Mouse (Mus musculus): ENCODE data around the gene Tm4sf19.
"Not testable (repeated sequence)": the region's sequence is repeated elsewhere in the genome, so short reads cannot be mapped to it uniquely, and the experiment has no call there.

Gene Tm4sf19

DNA sequence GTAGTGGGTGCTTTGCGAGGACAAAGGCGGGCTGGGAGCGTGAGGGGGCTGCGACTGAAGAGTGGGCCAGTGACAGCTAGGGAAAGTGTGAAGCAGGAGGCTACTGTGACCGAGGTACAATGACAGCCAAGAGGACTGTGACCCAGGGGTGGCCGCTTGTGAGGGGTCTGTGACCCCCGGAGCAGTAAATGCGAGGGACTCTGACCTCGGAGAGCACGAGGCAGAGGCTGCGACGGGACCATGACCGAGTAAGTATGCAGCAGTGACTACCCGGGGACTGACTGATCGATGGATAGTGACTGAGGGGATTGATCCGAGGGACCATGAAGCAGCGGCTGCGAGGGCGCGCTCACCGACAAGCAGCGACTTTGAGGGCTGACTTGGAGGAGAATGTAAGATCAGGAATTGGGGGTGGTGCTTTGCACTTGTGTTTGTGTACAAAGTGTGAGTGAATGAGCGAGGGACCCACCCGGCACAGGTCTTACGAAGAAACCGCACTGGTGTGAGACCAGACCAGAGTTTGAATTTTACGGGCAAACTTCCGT, 30.8 kb downstream of the Tm4sf19 start:
- no peak for DNase-seq

DNA sequence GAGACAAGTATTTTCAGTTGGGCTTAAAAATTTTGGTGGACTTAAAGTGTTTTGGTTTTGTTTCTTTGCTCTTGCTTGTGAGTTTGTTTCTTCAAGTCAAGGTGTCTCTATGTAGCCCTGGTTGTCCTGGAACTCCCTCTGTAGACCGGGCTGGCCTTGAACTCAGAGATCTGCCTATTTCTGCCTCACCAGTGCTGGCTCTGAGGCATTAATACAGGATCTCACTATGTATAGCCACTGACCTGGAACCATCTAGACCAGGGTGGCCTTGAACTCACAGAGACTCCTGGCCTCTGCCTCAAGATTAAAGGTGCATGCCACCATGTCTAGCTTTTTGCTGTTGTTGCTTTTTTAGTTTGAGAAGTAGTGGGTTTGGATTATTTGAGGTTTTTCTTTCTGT, 31.6 kb downstream of the Tm4sf19 start:
- no peak for DNase-seq

DNA sequence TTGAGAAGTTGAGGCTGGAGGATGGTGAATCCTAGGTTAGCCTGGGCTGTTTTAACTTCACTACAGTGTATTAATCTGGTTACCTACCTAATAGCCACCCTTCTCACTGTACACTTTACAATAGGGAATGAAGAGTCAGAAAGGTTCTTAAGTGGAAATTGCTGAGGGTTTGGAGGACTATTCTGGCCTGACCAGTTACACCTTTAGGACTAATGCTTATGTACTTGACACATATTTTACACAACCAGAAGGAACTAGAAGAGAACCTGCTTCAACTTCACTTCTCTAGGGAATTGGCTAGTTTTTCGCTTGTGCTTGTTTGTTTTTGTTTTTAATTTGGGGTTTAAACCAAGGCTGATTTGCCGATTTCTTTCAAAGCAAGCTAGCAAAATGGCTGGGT, 32.8 kb downstream of the Tm4sf19 start:
- no peak for DNase-seq

DNA sequence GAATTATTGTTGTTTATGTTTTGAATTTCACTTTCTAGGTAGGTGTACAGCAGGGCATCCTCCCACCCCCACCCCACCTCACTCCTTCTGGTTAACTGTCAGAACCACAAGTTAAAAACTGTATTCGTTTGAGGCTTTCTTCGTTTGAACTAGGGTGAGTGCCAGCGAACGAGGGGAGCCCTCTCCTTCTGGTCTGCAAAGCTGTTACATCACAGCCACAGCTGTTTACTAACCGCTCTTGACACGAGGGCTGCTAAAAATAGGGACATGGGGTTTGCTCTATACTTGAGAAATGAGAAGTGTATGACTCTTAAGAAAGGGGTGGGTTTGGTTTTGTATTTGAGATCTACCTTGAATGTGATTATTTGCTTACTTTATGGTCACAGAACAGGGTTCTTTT, 33.8 kb downstream of the Tm4sf19 start:
- DNase-seq: no peak

DNA sequence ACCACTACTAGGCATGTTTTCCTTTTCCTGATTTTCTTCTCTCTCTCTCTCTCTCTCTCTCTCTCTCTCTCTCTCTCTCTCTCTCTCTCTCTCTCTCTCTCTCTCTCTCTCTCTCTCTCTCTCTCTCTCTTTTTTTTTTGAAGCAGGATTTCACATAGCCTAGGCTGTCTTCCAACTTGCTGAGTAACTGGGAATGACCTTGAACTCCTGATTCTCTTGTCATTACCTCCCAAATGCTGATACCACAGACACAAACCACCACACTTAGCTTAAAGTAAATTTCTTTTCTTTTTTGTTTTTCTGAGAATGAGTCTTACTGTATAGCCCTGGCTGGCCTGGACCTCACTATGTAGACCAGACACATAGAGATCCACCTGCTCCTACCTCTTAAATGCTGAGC, 34.4 kb downstream of the Tm4sf19 start:
- no peak for DNase-seq

DNA sequence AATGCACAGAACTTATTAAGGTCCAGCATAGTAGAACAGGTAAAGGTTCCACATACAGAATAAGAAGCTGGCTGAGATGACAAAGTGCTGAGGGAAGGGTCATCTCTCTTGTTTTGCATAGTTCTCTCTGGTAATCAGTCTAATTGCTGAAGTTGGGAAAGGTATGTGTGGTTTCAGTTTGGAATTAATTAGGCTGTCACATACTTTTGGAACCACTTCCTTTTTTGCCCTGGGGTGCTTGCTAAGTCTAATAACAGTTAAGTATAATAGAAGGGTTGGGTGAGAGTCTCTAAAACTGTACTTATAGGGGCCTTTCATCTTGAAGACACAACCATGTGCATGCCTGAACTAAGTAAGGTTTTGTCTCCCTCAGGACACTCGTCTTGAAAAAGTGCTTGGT, 36.4 kb downstream of the Tm4sf19 start:
- DNase-seq: no peak

DNA sequence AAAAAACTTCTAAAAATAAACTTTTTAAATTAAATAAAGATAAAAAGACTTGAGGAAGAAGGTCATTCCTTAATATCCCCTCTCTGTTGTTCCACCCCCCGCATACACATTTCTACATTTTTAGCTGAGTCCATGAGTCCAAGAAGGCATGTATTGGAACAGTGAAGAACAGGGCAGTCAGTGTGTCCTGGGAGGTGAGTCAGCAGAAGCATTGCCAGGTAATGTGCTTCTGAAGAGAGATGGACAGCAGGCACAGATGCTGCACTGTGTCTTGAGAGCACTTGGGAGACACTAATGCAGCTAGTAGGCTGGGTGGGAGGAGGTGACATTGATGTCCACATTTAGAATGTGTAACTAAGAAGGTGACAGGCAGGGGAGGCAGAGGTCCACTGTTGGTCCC, 37.0 kb downstream of the Tm4sf19 start:
- no peak for DNase-seq

DNA sequence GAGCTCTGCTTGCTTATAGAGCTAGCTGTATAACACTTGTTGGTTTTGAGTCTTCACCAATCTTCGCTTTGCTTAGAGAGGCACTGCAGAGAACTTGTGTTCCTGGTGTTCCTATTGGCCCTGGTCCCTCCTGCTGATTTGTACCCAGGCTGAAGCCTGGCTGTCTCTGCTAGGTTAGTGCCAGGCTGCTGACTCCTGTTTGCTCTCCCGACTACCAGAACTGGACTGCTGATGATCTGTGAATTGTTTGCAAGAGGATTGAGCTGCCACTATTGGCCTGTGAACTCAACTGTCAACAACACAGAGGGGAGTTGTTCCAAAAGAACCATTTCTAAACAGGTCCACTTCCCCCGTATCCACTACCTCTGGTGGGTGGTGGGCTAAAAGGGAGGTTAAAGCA, 41.1 kb downstream of the Tm4sf19 start:
- no peak for DNase-seq

DNA sequence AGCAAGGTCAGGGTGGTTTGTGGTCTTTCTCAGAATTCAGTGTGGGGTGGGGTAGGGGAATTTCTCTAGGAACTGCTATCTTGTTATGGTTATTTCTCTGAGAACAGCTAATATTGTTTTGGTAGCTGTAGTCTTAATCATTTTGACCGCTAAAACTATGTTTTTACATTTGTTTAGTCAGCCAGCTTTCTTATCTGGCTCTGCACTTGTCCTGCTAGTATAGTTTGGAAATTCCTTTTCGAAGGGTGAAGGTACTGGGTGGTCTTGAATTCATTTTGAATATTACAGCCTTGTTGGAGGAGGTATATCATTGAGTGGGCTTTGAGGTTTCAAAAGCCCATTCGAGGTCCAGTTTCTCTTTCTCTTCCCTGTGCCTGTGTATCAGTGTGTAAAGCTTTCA, 44.3 kb downstream of the Tm4sf19 start:
- DNase-seq: not testable (repeated sequence)

DNA sequence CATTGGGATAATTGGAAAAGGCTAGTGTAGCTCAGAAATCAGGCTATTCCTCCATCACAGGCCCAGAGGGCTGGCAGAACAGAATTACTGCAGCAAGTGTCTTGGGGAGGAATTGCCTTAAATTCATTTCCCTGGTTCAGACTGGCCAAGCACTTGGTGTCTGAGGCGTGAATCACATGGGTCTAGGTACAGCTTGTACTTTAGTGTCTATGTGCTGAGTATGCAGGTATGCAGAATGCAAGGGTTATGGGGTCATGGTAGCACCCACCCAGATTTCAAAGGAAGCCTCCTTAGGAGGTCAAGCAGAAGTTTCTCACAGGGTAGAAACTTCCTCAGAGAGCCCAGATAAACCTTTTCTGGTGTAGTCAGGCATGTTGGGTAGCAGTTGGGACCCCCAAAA, 45.3 kb downstream of the Tm4sf19 start:
- no peak for DNase-seq

DNA sequence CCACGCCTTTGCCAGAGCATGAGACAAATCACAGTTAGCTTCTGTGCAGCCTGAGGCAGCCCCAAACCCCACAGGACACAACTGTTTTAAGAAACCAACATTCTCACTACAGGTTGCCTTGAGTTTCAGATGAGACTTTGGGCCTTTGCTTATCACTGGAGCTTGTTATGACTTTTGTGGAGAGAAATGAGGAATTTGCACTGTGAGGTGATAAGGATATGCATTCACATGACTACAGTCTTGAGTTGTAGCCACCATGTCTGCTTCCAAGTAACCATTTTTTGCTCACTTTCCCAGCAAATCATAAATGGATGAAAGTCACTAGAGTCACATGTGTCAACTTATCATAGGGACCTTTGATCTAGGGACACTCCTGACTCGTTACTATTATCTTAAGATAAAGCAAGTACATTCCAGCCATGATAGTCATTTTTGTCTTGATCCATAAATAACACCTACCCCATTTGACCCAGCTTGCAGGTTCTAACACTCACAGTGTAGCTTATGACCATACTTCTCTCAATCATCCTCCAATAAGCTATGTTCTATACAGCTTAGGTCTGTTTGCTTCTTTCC, 46.3 kb downstream of the Tm4sf19 start:
- DNase-seq: no peak

DNA sequence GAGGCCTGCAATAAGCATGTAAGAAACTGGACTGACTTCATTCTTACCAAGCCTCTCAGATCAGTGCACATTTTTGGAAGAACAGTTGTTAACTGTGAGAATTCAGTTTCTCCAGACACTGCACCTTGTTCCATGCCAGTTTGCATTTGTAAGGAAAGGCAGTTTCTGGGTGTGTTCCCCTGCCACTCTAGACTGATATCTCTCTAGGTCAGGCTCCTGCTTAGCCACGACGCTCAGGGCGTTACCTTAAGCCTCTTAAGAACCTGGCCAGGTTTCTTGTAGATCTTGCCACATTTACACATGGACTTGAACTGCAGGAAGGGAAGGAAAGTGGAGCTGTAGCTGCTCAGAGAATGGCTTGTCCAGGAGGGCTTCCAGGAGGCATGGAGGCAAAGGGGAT, 49.4 kb downstream of the Tm4sf19 start:
- no peak for DNase-seq

DNA sequence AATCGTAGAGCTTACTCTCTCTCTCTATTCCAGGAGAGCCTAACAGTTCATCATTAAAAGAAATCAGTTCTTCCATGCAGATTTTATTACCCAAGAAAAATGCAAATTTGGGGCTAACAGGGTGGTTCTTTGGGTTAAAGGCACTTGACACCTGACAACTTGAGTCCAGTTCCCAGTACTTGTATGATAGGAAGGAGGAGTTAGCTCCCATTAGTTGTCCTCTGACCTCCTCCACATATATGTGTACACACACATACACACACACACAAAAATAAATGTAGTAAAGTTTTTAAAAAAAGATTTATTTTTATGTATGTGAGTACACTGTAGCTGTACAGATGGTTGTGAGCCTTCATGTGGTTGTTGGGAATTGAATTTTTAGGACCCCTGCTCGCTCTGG, 49.8 kb downstream of the Tm4sf19 start:
- DNase-seq: no peak

DNA sequence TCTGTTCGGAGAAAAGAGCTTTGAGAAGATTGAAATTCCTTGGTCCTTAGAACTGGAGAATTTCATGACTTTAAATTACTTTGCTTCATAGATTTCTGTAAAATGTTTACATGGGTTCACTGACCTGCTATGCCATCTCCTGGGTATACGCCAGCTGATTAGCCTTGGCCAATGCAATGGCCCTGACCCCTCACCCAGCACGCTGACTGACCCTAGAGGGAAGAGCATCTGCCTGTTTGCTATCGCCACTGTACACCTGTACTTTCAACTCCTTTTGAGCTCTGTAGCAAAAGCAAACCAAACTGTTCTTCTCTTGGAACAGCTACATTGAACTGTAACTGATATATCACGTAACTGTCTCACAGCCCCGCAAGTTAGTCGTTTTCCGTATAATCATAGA, 52.8 kb downstream of the Tm4sf19 start:
- DNase-seq: no peak

DNA sequence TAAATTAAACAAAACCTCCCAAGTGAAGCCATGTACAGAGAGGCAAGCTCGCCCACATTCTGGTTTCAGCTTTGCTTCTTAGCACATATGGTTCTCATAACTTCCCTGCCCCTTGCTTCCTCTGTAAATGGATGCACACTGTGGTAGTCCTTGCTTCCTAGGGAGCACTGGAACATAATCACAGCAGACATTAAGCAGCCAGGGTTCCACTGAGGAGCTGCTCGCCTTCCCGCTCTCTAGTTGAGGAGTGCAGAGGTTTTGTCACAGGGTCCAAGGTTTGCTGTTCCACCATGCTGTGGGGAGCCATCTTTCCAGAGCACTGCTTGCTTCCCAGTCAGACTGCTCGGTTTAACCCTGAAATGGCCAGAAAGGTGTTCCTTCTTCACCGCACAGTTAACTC, 54.3 kb downstream of the Tm4sf19 start:
- no peak for DNase-seq

DNA sequence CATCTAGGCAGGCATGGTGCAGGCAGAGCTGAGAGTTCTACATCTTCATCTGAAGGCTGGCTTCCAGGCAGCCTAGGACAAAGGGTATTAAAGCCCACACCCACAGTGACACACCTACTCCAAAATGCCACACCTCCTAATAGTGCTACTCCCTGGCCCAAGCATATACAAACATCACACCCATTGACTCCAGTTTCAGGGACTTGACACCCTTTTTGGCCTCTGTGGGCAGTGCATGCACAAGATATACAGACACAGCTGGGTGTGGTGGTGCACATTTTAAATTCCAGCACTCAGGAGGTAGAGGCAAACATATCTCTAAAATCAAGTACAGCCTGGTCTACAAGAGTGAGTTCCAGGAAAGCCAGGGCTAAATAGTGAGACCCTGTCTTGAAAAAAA, 55.8 kb downstream of the Tm4sf19 start:
- no peak for DNase-seq

DNA sequence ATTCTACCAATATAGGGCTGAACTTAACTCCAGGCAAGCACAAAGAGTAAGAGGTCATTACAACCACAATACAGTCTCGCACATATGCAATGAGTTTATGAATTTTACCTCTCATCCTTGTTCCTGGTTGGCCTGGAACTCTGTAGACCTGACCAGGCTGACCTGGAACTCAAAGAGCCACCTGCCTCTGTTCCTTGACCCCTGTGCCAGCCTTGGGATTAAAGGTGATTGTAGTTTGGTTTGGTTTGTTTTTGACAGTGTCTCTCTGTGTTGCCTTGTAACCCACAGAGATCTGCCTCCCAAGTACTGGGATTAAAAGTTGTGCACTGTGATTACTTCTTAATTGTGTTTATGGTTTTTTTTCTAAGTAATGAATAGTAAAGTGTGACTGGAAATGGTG, 56.5 kb downstream of the Tm4sf19 start:
- no peak for DNase-seq

All from right cerebral cortex, postnatal 25 days (tissue).